Mouse (Mus musculus): Measurements from ENCODE around the gene Zfp523. TPM values are rescaled to one million over a fixed set of nuclear protein-coding genes. Genes with fewer than 3 reads are reported as not detected.

Gene Zfp523
- polyA plus RNA-seq, 1 experiment from 2014 or later, result 45.4 TPM

GRCm38 (mm10) chr17:28201982-28202381, 25.1 kb downstream of the Zfp523 start:
- TF ChIP-seq CTCF (IDR thresholded peaks at IDR 0.05; ENCODE audit: low read depth), result no peak
- 69% methylated on average over 14 of the region's 14 CpGs for WGBS
- H3K27ac ChIP-seq (ENCODE audit: low read depth), result no peak overlapping the region
- H3K9me3 ChIP-seq (ENCODE audit: low read depth, low read length), result no peaks in the 10 kb centered on the region
- ATAC-seq (ENCODE audit: insufficient read depth) (peak; percentile 45; the same call in 1 of the 2 replicates), DNase-seq (peak; percentile 46)
- no peak overlapping the region for H3K4me3 ChIP-seq (ENCODE audit: low read depth, low read length)
- no peak overlapping the region for H3K4me2 ChIP-seq
- H3K27me3 ChIP-seq (ENCODE audit: insufficient read depth, low read length), result no peaks in the 10 kb centered on the region
- no peak overlapping the region for H3K9ac ChIP-seq
- peaks cover 67% of the 10 kb centered on the region for H3K36me3 ChIP-seq (ENCODE audit: insufficient read depth)
- H3K4me1 ChIP-seq (ENCODE audit: insufficient read depth), result no peaks in the 10 kb centered on the region

- H3K4me3 ChIP-seq (ENCODE audit: low read depth, low read length), result no peak overlapping the region
- ATAC-seq (ENCODE audit: insufficient read depth) (no peak), DNase-seq (peak; percentile 72)
- H3K4me2 ChIP-seq, result no peak overlapping the region
- no peaks in the 10 kb centered on the region for H3K9me3 ChIP-seq (ENCODE audit: low read depth, low read length)
- peaks cover 47% of the 10 kb centered on the region for H3K36me3 ChIP-seq (ENCODE audit: insufficient read depth)
- 36% methylated on average over 14 of the region's 14 CpGs for WGBS
- H3K27me3 ChIP-seq (ENCODE audit: insufficient read depth, low read length), result no peaks in the 10 kb centered on the region
- no peak overlapping the region for H3K9ac ChIP-seq
- peaks cover 4% of the 10 kb centered on the region for H3K4me1 ChIP-seq (ENCODE audit: insufficient read depth)
- H3K27ac ChIP-seq (ENCODE audit: low read depth), result no peak overlapping the region
- peak; percentile 90 for TF ChIP-seq CTCF (IDR thresholded peaks at IDR 0.05; ENCODE audit: low read depth)
Observed at GRCm38 (mm10) chr17:28204052-28204720, 27.3 kb downstream of the Zfp523 start.

DNA sequence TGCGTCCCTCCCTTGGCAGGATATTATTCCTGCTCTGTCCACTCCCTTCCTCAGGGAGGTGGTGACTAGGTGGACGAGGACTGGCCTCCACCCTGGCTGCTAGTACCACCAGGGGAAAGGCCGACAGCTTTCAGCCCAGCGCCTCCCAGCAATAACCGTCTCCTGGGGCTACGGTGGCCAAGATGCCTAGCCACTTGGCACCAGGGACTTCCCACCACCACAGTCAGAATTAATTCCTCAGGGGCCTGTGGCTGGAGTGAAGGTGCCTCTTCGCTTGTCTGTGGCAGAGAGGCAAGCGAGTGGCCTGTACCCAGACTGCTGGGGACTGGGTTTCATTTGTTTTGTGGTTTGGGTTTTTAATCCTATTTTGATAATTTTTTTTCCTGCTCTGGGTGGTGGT, 28.5 kb downstream of the Zfp523 start:
- no peak overlapping the region for H3K27ac ChIP-seq (ENCODE audit: low read depth)
- no peak overlapping the region for H3K4me3 ChIP-seq (ENCODE audit: low read depth, low read length)
- H3K36me3 ChIP-seq (ENCODE audit: insufficient read depth), result peaks cover 36% of the 10 kb centered on the region
- no peak for TF ChIP-seq CTCF (IDR thresholded peaks at IDR 0.05; ENCODE audit: low read depth)
- WGBS, result 86% methylated on average over 8 of the region's 8 CpGs
- ATAC-seq (ENCODE audit: insufficient read depth), result no peak
- no peak overlapping the region for H3K9ac ChIP-seq
- H3K9me3 ChIP-seq (ENCODE audit: low read depth, low read length), result no peaks in the 10 kb centered on the region
- peaks cover 4% of the 10 kb centered on the region for H3K4me1 ChIP-seq (ENCODE audit: insufficient read depth)
- H3K4me2 ChIP-seq, result no peak overlapping the region
- H3K27me3 ChIP-seq (ENCODE audit: insufficient read depth, low read length), result no peaks in the 10 kb centered on the region
- no peak for DNase-seq

DNA sequence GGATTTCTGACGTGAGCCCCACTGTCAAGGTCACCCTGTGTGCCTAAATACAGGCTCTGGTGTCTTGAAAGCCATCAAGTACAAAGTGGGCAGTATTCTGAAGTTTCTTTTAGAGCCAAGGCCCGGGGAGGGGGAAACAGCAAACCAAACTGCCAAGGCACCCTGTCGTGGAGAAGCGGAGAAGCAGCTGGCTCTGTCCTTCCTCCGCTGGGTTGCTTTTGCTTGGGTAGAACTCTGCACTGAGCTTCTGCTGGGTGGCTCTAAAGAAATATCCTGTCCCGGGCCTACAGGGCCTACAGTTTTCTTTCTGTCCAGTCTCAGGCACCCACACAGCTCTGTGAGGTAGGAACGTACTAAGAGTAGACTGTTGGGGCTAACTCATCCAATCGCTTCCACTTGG, 30.2 kb downstream of the Zfp523 start:
- Histone ChIP-seq H3K27me3 (ENCODE audit: insufficient read depth, low read length) (no peaks in the 10 kb centered on the region), H3K4me1 (ENCODE audit: insufficient read depth) (peaks cover 4% of the 10 kb centered on the region), H3K4me3 (ENCODE audit: low read depth, low read length) (no peak overlapping the region), H3K9ac (peak overlapping the region; percentile 27; the same call in 1 of the 2 replicates), H3K27ac (ENCODE audit: low read depth) (peak overlapping the region; percentile 67), H3K36me3 (ENCODE audit: insufficient read depth) (peaks cover 20% of the 10 kb centered on the region; the same call in 1 of the 2 replicates), H3K9me3 (ENCODE audit: low read depth, low read length) (no peaks in the 10 kb centered on the region), H3K4me2 (peak overlapping the region; percentile 57)
- ATAC-seq (ENCODE audit: insufficient read depth), result peak; percentile 23; the same call in 1 of the 2 replicates
- DNase-seq, result no peak
- WGBS, result 65% methylated on average over 8 of the region's 8 CpGs
- no peak for TF ChIP-seq CTCF (IDR thresholded peaks at IDR 0.05; ENCODE audit: low read depth)

GRCm38 (mm10) chr17:28207591-28208313, 30.8 kb downstream of the Zfp523 start, which contains the start of gene Def6:
TSS of gene Def6 (plus strand) at chr17:28207778.
- Histone ChIP-seq H3K4me1 (ENCODE audit: insufficient read depth) (peaks cover 4% of the 10 kb centered on the region), H3K4me3 (ENCODE audit: low read depth, low read length) (peak within 1 kb of the TSS; percentile 27), H3K9me3 (ENCODE audit: low read depth, low read length) (no peaks in the 10 kb centered on the region), H3K27ac (ENCODE audit: low read depth) (peak within 1 kb of the TSS; percentile 67), H3K4me2 (peak within 1 kb of the TSS; percentile 57), H3K27me3 (ENCODE audit: insufficient read depth, low read length) (no peaks in the 10 kb centered on the region), H3K36me3 (ENCODE audit: insufficient read depth) (peaks cover 13% of the 10 kb centered on the region; the same call in 1 of the 2 replicates), H3K9ac (peak within 1 kb of the TSS; percentile 27)
- peak; percentile 69 for TF ChIP-seq CTCF (IDR thresholded peaks at IDR 0.05; ENCODE audit: low read depth)
- DNase-seq (peak; percentile 91), ATAC-seq (ENCODE audit: insufficient read depth) (peak; percentile 91)
- 19% methylated on average over 26 of the region's 26 CpGs for WGBS

- H3K4me1 ChIP-seq (ENCODE audit: insufficient read depth), result peaks cover 4% of the 10 kb centered on the region
- DNase-seq, result no peak
- H3K27ac ChIP-seq (ENCODE audit: low read depth), result no peak overlapping the region
- WGBS, result 73% methylated on average over 8 of the region's 8 CpGs
- H3K9ac ChIP-seq, result peak overlapping the region; percentile 27; the same call in 1 of the 2 replicates
- H3K36me3 ChIP-seq (ENCODE audit: insufficient read depth), result peaks cover 8% of the 10 kb centered on the region; the same call in 1 of the 2 replicates
- H3K9me3 ChIP-seq (ENCODE audit: low read depth, low read length), result no peaks in the 10 kb centered on the region
- peak overlapping the region; percentile 27 for H3K4me3 ChIP-seq (ENCODE audit: low read depth, low read length)
- peak overlapping the region; percentile 57 for H3K4me2 ChIP-seq
- ATAC-seq (ENCODE audit: insufficient read depth), result no peak
- no peak for TF ChIP-seq CTCF (IDR thresholded peaks at IDR 0.05; ENCODE audit: low read depth)
- H3K27me3 ChIP-seq (ENCODE audit: insufficient read depth, low read length), result no peaks in the 10 kb centered on the region
Observed at GRCm38 (mm10) chr17:28208314-28208612, 31.3 kb downstream of the Zfp523 start.

DNA sequence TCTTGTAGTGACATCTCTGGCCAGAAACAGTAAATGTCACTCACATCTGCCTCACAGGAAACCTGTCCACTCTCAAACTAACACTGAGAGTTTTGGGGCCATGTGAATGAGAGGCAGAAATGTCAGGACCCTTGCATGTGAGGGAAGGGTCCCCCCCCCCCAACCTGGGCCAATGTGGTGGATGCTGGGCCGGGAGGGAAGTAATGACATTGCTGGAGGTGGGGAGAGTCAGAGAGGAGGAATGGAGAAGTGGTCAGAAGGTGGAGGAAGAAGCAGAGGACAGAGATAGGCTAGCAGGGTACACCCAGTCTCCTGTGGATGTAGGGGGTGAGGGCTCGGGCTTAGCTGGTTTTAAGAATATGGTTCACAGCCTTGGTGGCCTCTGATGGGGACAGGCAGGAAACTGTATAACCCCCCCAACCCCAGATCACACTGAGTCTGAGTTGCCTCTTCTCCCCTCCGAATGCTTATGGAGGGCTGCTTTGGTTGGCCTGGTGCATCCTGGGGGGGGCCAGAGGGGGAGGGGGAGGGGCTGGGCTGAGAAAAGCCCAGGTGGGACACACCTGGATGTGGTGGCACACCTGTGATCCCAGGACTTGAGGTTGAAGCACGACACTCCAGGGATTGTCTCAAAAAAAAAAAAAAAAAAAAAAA, 32.7 kb downstream of the Zfp523 start:
- no peak overlapping the region for H3K4me2 ChIP-seq
- no peaks in the 10 kb centered on the region for H3K27me3 ChIP-seq (ENCODE audit: insufficient read depth, low read length)
- 0 out of 2 replicates have a peak, but pooled peaks cover 5% of the 10 kb centered on the region for H3K36me3 ChIP-seq (ENCODE audit: insufficient read depth)
- no peak overlapping the region for H3K4me3 ChIP-seq (ENCODE audit: low read depth, low read length)
- WGBS, result 70% methylated on average over 4 of the region's 4 CpGs
- no peak for DNase-seq
- H3K9me3 ChIP-seq (ENCODE audit: low read depth, low read length), result no peaks in the 10 kb centered on the region
- no peak for ATAC-seq (ENCODE audit: insufficient read depth)
- H3K27ac ChIP-seq (ENCODE audit: low read depth), result no peak overlapping the region
- peaks cover 4% of the 10 kb centered on the region for H3K4me1 ChIP-seq (ENCODE audit: insufficient read depth)
- H3K9ac ChIP-seq, result no peak overlapping the region
- no peak for TF ChIP-seq CTCF (IDR thresholded peaks at IDR 0.05; ENCODE audit: low read depth)

All from lung, embryonic 14.5 days (tissue).